Mouse (Mus musculus): ENCODE data around the gene Hmgxb4. TPM values are rescaled to one million over a fixed set of nuclear protein-coding genes. Genes with fewer than 3 reads are reported as not detected.

Gene Hmgxb4
- polyA plus RNA-seq, 1 experiment from 2014 or later = 45.3 TPM

GRCm38 (mm10) chr8:74980060-74980710 is 13.0 kb upstream of the Hmgxb4 start:
- peak; percentile 73 for DNase-seq (ENCODE audit: low spot score, missing footprints)
- WGBS = 68% methylated on average over 9 of the region's 9 CpGs
- Histone ChIP-seq H3K36me3 (ENCODE audit: control insufficient read depth, insufficient read depth, low read length) (no peaks in the 10 kb centered on the region), H3K9me3 (ENCODE audit: control insufficient read depth, low read length) (no peaks in the 10 kb centered on the region), H3K4me2 (no peak overlapping the region), H3K27ac (ENCODE audit: low read depth, low read length) (no peak overlapping the region), H3K4me1 (ENCODE audit: control insufficient read depth, insufficient read depth, low read length) (no peaks in the 10 kb centered on the region), H3K4me3 (ENCODE audit: low read depth, low read length) (no peak overlapping the region), H3K9ac (ENCODE audit: low read length) (no peak overlapping the region), H3K27me3 (ENCODE audit: control insufficient read depth, insufficient read depth, low read length) (no peaks in the 10 kb centered on the region)
- ATAC-seq (ENCODE audit: low FRiP score) = peak; percentile 30; the same call in 1 of the 2 replicates

- no peak overlapping the region for H3K27ac ChIP-seq (ENCODE audit: low read depth, low read length)
- no peak overlapping the region for H3K4me2 ChIP-seq
- H3K4me1 ChIP-seq (ENCODE audit: control insufficient read depth, insufficient read depth, low read length) = no peaks in the 10 kb centered on the region
- H3K4me3 ChIP-seq (ENCODE audit: low read depth, low read length) = no peak overlapping the region
- H3K36me3 ChIP-seq (ENCODE audit: control insufficient read depth, insufficient read depth, low read length) = no peaks in the 10 kb centered on the region
- no peaks in the 10 kb centered on the region for H3K9me3 ChIP-seq (ENCODE audit: control insufficient read depth, low read length)
- no peak overlapping the region for H3K9ac ChIP-seq (ENCODE audit: low read length)
- H3K27me3 ChIP-seq (ENCODE audit: control insufficient read depth, insufficient read depth, low read length) = no peaks in the 10 kb centered on the region
- ATAC-seq (ENCODE audit: low FRiP score) = peak; percentile 61; the same call in 1 of the 2 replicates
- DNase-seq (ENCODE audit: low spot score, missing footprints) = peak; percentile 92
- 7% methylated on average over 5 of the region's 5 CpGs for WGBS
Observed at GRCm38 (mm10) chr8:74980711-74981062, 12.5 kb upstream of the Hmgxb4 start.

- Histone ChIP-seq H3K4me1 (ENCODE audit: control insufficient read depth, insufficient read depth, low read length) (no peaks in the 10 kb centered on the region), H3K9ac (ENCODE audit: low read length) (no peak overlapping the region), H3K4me2 (no peak overlapping the region), H3K4me3 (ENCODE audit: low read depth, low read length) (no peak overlapping the region), H3K36me3 (ENCODE audit: control insufficient read depth, insufficient read depth, low read length) (no peaks in the 10 kb centered on the region), H3K27me3 (ENCODE audit: control insufficient read depth, insufficient read depth, low read length) (no peaks in the 10 kb centered on the region), H3K27ac (ENCODE audit: low read depth, low read length) (no peak overlapping the region), H3K9me3 (ENCODE audit: control insufficient read depth, low read length) (no peaks in the 10 kb centered on the region)
- WGBS = 94% methylated on average over 6 of the region's 6 CpGs
- ATAC-seq (ENCODE audit: low FRiP score) = no peak
- no peak for DNase-seq (ENCODE audit: low spot score, missing footprints)
Observed at GRCm38 (mm10) chr8:74981809-74982208, 11.3 kb upstream of the Hmgxb4 start.

GRCm38 (mm10) chr8:74987436-74987835 is 5.7 kb upstream of the Hmgxb4 start:
- Histone ChIP-seq H3K27me3 (ENCODE audit: control insufficient read depth, insufficient read depth, low read length) (0 out of 2 replicates have a peak, but pooled peaks cover 2% of the 10 kb centered on the region), H3K36me3 (ENCODE audit: control insufficient read depth, insufficient read depth, low read length) (no peaks in the 10 kb centered on the region), H3K9me3 (ENCODE audit: control insufficient read depth, low read length) (no peaks in the 10 kb centered on the region), H3K27ac (ENCODE audit: low read depth, low read length) (no peak overlapping the region), H3K4me2 (no peak overlapping the region), H3K4me1 (ENCODE audit: control insufficient read depth, insufficient read depth, low read length) (no peaks in the 10 kb centered on the region), H3K4me3 (ENCODE audit: low read depth, low read length) (no peak overlapping the region), H3K9ac (ENCODE audit: low read length) (no peak overlapping the region)
- no peak for ATAC-seq (ENCODE audit: low FRiP score)
- DNase-seq (ENCODE audit: low spot score, missing footprints) = peak; percentile 17
- 72% methylated on average over 5 of the region's 5 CpGs for WGBS

- DNase-seq (ENCODE audit: low spot score, missing footprints) = peak; percentile 82
- H3K9me3 ChIP-seq (ENCODE audit: control insufficient read depth, low read length) = no peaks in the 10 kb centered on the region
- no peaks in the 10 kb centered on the region for H3K36me3 ChIP-seq (ENCODE audit: control insufficient read depth, insufficient read depth, low read length)
- H3K4me2 ChIP-seq = no peak overlapping the region
- no peak overlapping the region for H3K9ac ChIP-seq (ENCODE audit: low read length)
- WGBS = 19% methylated on average over 15 of the region's 15 CpGs
- H3K4me3 ChIP-seq (ENCODE audit: low read depth, low read length) = no peak overlapping the region
- H3K27me3 ChIP-seq (ENCODE audit: control insufficient read depth, insufficient read depth, low read length) = 0 out of 2 replicates have a peak, but pooled peaks cover 2% of the 10 kb centered on the region
- no peak overlapping the region for H3K27ac ChIP-seq (ENCODE audit: low read depth, low read length)
- H3K4me1 ChIP-seq (ENCODE audit: control insufficient read depth, insufficient read depth, low read length) = peaks cover 6% of the 10 kb centered on the region
- ATAC-seq (ENCODE audit: low FRiP score) = no peak
Observed at GRCm38 (mm10) chr8:74990021-74990420, 3.1 kb upstream of the Hmgxb4 start.

GRCm38 (mm10) chr8:74993475-74994451 is 607 bp downstream of the Hmgxb4 start:
- DNase-seq (ENCODE audit: low spot score, missing footprints) = peak; percentile 96
- peak overlapping the region; percentile 99 for H3K9ac ChIP-seq (ENCODE audit: low read length)
- H3K4me1 ChIP-seq (ENCODE audit: control insufficient read depth, insufficient read depth, low read length) = peaks cover 6% of the 10 kb centered on the region
- peak; percentile 95 for ATAC-seq (ENCODE audit: low FRiP score)
- peaks cover under 1% of the 10 kb centered on the region; the same call in 1 of the 2 replicates for H3K36me3 ChIP-seq (ENCODE audit: control insufficient read depth, insufficient read depth, low read length)
- H3K4me2 ChIP-seq = peak overlapping the region; percentile 57
- peak overlapping the region; percentile 92 for H3K4me3 ChIP-seq (ENCODE audit: low read depth, low read length)
- peak overlapping the region; percentile 92 for H3K27ac ChIP-seq (ENCODE audit: low read depth, low read length)
- WGBS = under 1% methylated on average over 65 of the region's 111 CpGs
- H3K9me3 ChIP-seq (ENCODE audit: control insufficient read depth, low read length) = no peaks in the 10 kb centered on the region
- H3K27me3 ChIP-seq (ENCODE audit: control insufficient read depth, insufficient read depth, low read length) = 0 out of 2 replicates have a peak, but pooled peaks cover 2% of the 10 kb centered on the region

- DNase-seq (ENCODE audit: low spot score, missing footprints) (peak; percentile 88), ATAC-seq (ENCODE audit: low FRiP score) (no peak)
- Histone ChIP-seq H3K4me3 (ENCODE audit: low read depth, low read length) (peak overlapping the region; percentile 92), H3K27me3 (ENCODE audit: control insufficient read depth, insufficient read depth, low read length) (0 out of 2 replicates have a peak, but pooled peaks cover 2% of the 10 kb centered on the region), H3K9me3 (ENCODE audit: control insufficient read depth, low read length) (no peaks in the 10 kb centered on the region), H3K9ac (ENCODE audit: low read length) (peak overlapping the region; percentile 99), H3K27ac (ENCODE audit: low read depth, low read length) (no peak overlapping the region), H3K36me3 (ENCODE audit: control insufficient read depth, insufficient read depth, low read length) (peaks cover 4% of the 10 kb centered on the region), H3K4me1 (ENCODE audit: control insufficient read depth, insufficient read depth, low read length) (peaks cover 6% of the 10 kb centered on the region), H3K4me2 (peak overlapping the region; percentile 57)
- 11% methylated on average over 7 of the region's 7 CpGs for WGBS
Observed at GRCm38 (mm10) chr8:74994540-74994939, 1.4 kb downstream of the Hmgxb4 start.

- Histone ChIP-seq H3K9ac (ENCODE audit: low read length) (no peak overlapping the region), H3K4me2 (no peak overlapping the region), H3K4me3 (ENCODE audit: low read depth, low read length) (no peak overlapping the region), H3K27ac (ENCODE audit: low read depth, low read length) (no peak overlapping the region), H3K36me3 (ENCODE audit: control insufficient read depth, insufficient read depth, low read length) (peaks cover 30% of the 10 kb centered on the region), H3K27me3 (ENCODE audit: control insufficient read depth, insufficient read depth, low read length) (no peaks in the 10 kb centered on the region), H3K9me3 (ENCODE audit: control insufficient read depth, low read length) (no peaks in the 10 kb centered on the region), H3K4me1 (ENCODE audit: control insufficient read depth, insufficient read depth, low read length) (no peaks in the 10 kb centered on the region)
- DNase-seq (ENCODE audit: low spot score, missing footprints) (peak; percentile 6), ATAC-seq (ENCODE audit: low FRiP score) (no peak)
- 93% methylated on average over 3 of the region's 3 CpGs for WGBS
Observed at GRCm38 (mm10) chr8:75000431-75000830, 7.3 kb downstream of the Hmgxb4 start.

GRCm38 (mm10) chr8:75008826-75009225 is 15.7 kb downstream of the Hmgxb4 start:
- H3K36me3 ChIP-seq (ENCODE audit: control insufficient read depth, insufficient read depth, low read length) = peaks cover 9% of the 10 kb centered on the region; the same call in 1 of the 2 replicates
- WGBS = 94% methylated on average over 2 of the region's 2 CpGs

More at GRCm38 (mm10) chr8:75008826-75009225, 15.7 kb downstream of the Hmgxb4 start:
- Histone ChIP-seq H3K9ac (ENCODE audit: low read length) (no peak overlapping the region), H3K9me3 (ENCODE audit: control insufficient read depth, low read length) (no peaks in the 10 kb centered on the region), H3K27ac (ENCODE audit: low read depth, low read length) (no peak overlapping the region), H3K4me1 (ENCODE audit: control insufficient read depth, insufficient read depth, low read length) (no peaks in the 10 kb centered on the region), H3K4me2 (no peak overlapping the region), H3K4me3 (ENCODE audit: low read depth, low read length) (no peak overlapping the region), H3K27me3 (ENCODE audit: control insufficient read depth, insufficient read depth, low read length) (no peaks in the 10 kb centered on the region)
- DNase-seq (ENCODE audit: low spot score, missing footprints) (peak; percentile 66), ATAC-seq (ENCODE audit: low FRiP score) (no peak)
